Mouse (Mus musculus) CD4-positive, CD25-positive, alpha-beta regulatory T cell, adult 2 months (primary cell): ENCODE measurements around the gene Loxl1.
A peak's percentile ranks its signal among the peaks of the same experiment; 100 is the strongest.

Source experiments
- DNase-seq: peaks from one replicate; pipeline ENCODE4 v3.0.0-alpha.2; 2012; ENCODE audit warnings: low read depth, low spot score

The Loxl1 gene

GRCm38 (mm10) chr9:58312196-58312943, 616 bp downstream of the Loxl1 start:
- no peak for DNase-seq

- DNase-seq = no peak
These were observed 1.6 kb downstream of the Loxl1 start for GRCm38 (mm10) chr9:58311191-58311910.

- DNase-seq = no peak
These were observed 2.8 kb downstream of the Loxl1 start for GRCm38 (mm10) chr9:58310043-58310660.

GRCm38 (mm10) chr9:58308395-58308794, 4.6 kb downstream of the Loxl1 start:
- no peak for DNase-seq

- DNase-seq = no peak
These were observed 7.3 kb downstream of the Loxl1 start for GRCm38 (mm10) chr9:58305686-58306085.

- DNase-seq = no peak
These were observed 9.3 kb downstream of the Loxl1 start for GRCm38 (mm10) chr9:58303599-58304271.

GRCm38 (mm10) chr9:58303115-58303514, 9.9 kb downstream of the Loxl1 start:
- no peak for DNase-seq

GRCm38 (mm10) chr9:58299356-58299799, 13.6 kb downstream of the Loxl1 start:
- DNase-seq = no peak

GRCm38 (mm10) chr9:58297961-58298477, 15.0 kb downstream of the Loxl1 start:
- DNase-seq = no peak

- no peak for DNase-seq
These were observed 15.9 kb downstream of the Loxl1 start for GRCm38 (mm10) chr9:58297065-58297464.

GRCm38 (mm10) chr9:58295766-58296361, 17.1 kb downstream of the Loxl1 start:
- DNase-seq = no peak

- DNase-seq = no peak
These were observed 17.6 kb downstream of the Loxl1 start for GRCm38 (mm10) chr9:58295345-58295744.

- no peak for DNase-seq
These were observed 18.5 kb downstream of the Loxl1 start for GRCm38 (mm10) chr9:58294527-58294926.

GRCm38 (mm10) chr9:58289901-58290300, 23.1 kb downstream of the Loxl1 start:
- DNase-seq = no peak

- DNase-seq = no peak
These were observed 23.9 kb downstream of the Loxl1 start for GRCm38 (mm10) chr9:58289090-58289489.

GRCm38 (mm10) chr9:58283431-58283830, 29.6 kb downstream of the Loxl1 start:
- DNase-seq = no peak

- peak; percentile 80 for DNase-seq
These were observed 31.4 kb downstream of the Loxl1 start for GRCm38 (mm10) chr9:58281597-58281996.

- peak; percentile 94 for DNase-seq
These were observed 32.5 kb downstream of the Loxl1 start for GRCm38 (mm10) chr9:58280259-58281109.

- no peak for DNase-seq
These were observed 33.2 kb downstream of the Loxl1 start for GRCm38 (mm10) chr9:58279780-58280179.
